9 mouse cellular contexts compared by ENCODE assay signal in the genomic region with DNA sequence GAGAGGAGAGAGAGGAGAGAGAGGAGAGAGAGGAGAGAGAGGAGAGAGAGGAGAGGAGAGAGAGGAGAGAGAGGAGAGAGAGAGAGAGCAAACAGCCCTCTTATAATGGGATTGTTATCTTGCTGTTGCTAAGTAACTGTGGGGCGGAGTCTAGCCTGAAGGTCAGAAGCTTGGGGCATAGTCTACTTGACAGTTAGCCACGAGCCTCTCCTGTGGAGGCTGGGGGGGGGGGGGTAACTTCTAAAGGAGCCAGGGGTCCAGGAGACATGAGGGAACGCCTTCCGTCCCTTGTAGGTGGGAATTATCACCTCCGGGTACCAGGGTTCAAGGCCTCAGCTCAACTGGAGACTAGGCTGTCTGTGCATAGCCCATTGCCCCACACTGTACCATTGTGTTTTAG. TPM values are rescaled to one million over a fixed set of nuclear protein-coding genes. Genes with fewer than 3 reads are reported as not detected.
DNase-seq lines count a peak whose midpoint lies in the region.
"Had no signal": no experiment of that assay in that cellular context is flagged by ENCODE, and none has a peak within 500 bp of the region (broad histone marks: within the 10 kb centered on the region; RNA-seq: fewer than 3 reads in every experiment).

No protein-coding gene starts in this region.

- peak; percentile 48 for DNase-seq in adrenal gland, postnatal 10 days
- no peak for DNase-seq in adrenal gland, adult 18-20 months (ENCODE audit: low spot score in 2 of 2)
- DNase-seq in retina, adult 2 months (ENCODE audit: low read depth, low spot score): peak; percentile 26
- DNase-seq in retina, embryonic 14.5 days (ENCODE audit: low spot score): no peak
- DNase-seq in kidney, postnatal 36 days: peak; percentile 79 to 81
- DNase-seq in yolk sac, embryonic 10.5 days (ENCODE audit: low spot score): peak; percentile 80
- no peak for DNase-seq in adipocyte (ENCODE audit: low spot score)
- no peak for DNase-seq in urinary bladder, postnatal 4 days (ENCODE audit: low spot score in 2 of 2)
- DNase-seq: thymus, adult 2 months had no signal

RNA-seq across cellular contexts. Expression of a gene that starts 3.1 kb away (rescaled TPM):
- total RNA-seq in adrenal gland, postnatal 10 days (2021): 10 to 100 TPM; 15.3 to 21.4 TPM
- 10 to 100 TPM; 16.8 to 34.1 TPM for total RNA-seq in adrenal gland, adult 18-20 months (2021)

RNA-seq across cellular contexts. Expression of a gene that starts 49.6 kb away (rescaled TPM):
- total RNA-seq in adrenal gland, postnatal 10 days (2021): 1 to 10 TPM; 1.2 to 2.7 TPM
- total RNA-seq in adrenal gland, adult 18-20 months (2021): under 1 TPM; 0.45 to 0.70 TPM

RNA-seq across cellular contexts. Expression of a gene that starts 56.6 kb away (rescaled TPM):
- total RNA-seq in adrenal gland, postnatal 10 days (2021): 10 to 100 TPM; 47.9 to 54.3 TPM
- total RNA-seq in adrenal gland, adult 18-20 months (2021): 100 to 1,000 TPM in 1 of 2 experiments, 10 to 100 TPM in 1; 74.5 to 255 TPM

Comparison
In these comparisons a context has a peak if more than half of its experiments do, and no peak if none do; other contexts are left out.
1. DNase-seq: peak in adrenal gland, postnatal 10 days (single experiment), retina, adult 2 months (single experiment), kidney, postnatal 36 days (2 of 2) and yolk sac, embryonic 10.5 days (single experiment); none in adrenal gland, adult 18-20 months (0 of 2), retina, embryonic 14.5 days (single experiment), adipocyte (single experiment) and urinary bladder, postnatal 4 days (0 of 2).